Mouse (Mus musculus) testis, adult 2 months (tissue): Measurements from ENCODE around the gene Acsbg2.

Experiments
- CTCF ChIP-seq: fragments of 200-500 bp; IDR thresholded peaks from 2 replicates; pipeline ENCODE4 v1.5.1; 2012; ENCODE audit warnings: low read depth, mild to moderate bottlenecking, inconsistent platforms, low read length, moderate library complexity; ENCODE audit not compliant: control insufficient read depth, insufficient read depth, insufficient replicate concordance
- POLR2A ChIP-seq: fragments of 200-500 bp; IDR thresholded peaks from 2 replicates; pipeline ENCODE4 v1.6.1; 2012; ENCODE audit warnings: low read depth, mild to moderate bottlenecking, inconsistent platforms, low read length, moderate library complexity; ENCODE audit not compliant: control insufficient read depth

DNA sequence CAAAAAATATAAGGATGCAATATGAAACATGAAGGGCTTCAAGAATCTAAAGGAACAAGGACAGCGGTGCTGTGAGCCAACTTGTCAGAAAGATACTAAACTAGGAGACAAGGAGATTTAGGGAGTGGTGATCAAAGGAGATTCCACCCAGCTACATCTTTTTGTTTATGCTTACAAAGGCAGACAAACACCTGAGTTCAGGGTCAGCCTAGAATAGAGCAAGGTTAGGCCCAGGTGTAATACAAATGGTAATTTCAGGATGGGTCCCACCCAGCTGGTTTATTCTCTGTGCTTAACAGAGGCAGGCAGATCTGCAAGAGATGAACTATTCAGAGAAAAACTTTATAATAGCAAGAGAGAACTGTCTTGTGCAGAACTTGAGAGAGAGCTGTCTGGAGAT, 40.9 kb downstream of the Acsbg2 start:
- TF ChIP-seq CTCF (no peak), POLR2A (no peak)
